Mouse (Mus musculus) MEL (cell line): Measurements from ENCODE around the gene Olfr279.

Experiments
- CTCF ChIP-seq, 3 experiments: IDR thresholded peaks in 2 of 3; conservative IDR thresholded peaks in 1 of 3; 2 replicates each; pipeline ENCODE4 v1.5.1; 2011 to 2012; ENCODE audit warnings: low read length in 3 of 3, low read depth in 2 of 3, mild to moderate bottlenecking in 2 of 3, improper control_type of control experiment in 1 of 3, inconsistent platforms in 1 of 3, mixed read lengths in 1 of 3, moderate library complexity in 1 of 3; ENCODE audit not compliant: control insufficient read depth in 1 of 3, insufficient read depth in 1 of 3, poor library complexity in 1 of 3, severe bottlenecking in 1 of 3
- MAZ ChIP-seq: IDR thresholded peaks from 2 replicates; pipeline ENCODE4 v1.6.1; 2012; ENCODE audit warnings: low read depth, mild to moderate bottlenecking, inconsistent platforms, low read length, improper control_type of control experiment
- POLR2AphosphoS5 ChIP-seq: IDR thresholded peaks from 2 replicates; pipeline ENCODE4 v1.6.1; 2012; ENCODE audit warnings: low read depth, borderline replicate concordance, mild to moderate bottlenecking, inconsistent platforms, low read length, moderate library complexity, mixed read lengths

DNA sequence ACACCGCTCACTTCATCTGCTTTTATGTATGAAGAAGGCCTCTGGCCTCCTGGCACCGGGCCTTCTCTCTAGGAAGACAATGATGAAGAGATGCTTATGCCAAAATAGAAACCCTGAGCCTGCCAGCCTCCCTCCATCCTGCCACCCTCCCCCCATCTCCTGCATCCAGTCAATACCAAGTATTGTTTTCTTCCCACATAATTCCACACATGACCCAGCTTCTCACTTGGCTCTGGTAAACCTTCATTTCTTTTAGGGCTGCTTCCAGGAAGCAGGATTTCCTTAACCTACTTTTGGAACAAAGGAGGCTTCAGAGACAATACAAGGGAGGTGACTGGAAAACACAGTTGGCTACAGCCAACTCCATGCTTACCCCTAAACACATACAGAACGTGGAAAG lies 9.5 kb upstream of the Olfr279 start, which contains the start of gene Lalba:
- TF ChIP-seq CTCF (IDR thresholded peaks at IDR 0.05 in 2 of 3, conservative IDR thresholded peaks at IDR 0.05 in 1 of 3; ENCODE audit: control insufficient read depth in 1 of 3, insufficient read depth in 1 of 3, low read depth in 2 of 3, low read length in 3 of 3, poor library complexity in 1 of 3, severe bottlenecking in 1 of 3), result no peak
- TF ChIP-seq POLR2AphosphoS5, result no peak
- TF ChIP-seq MAZ, result no peak
